Mouse (Mus musculus) liver, adult 2 months (tissue): ENCODE measurements around the gene Elane.

Source experiments
- CTCF ChIP-seq: fragments of 200-500 bp; IDR thresholded peaks from 2 replicates; pipeline ENCODE4 v1.5.1; 2011; ENCODE audit warnings: low read depth, low read length, control low read depth
- POLR2A ChIP-seq: fragments of 200-500 bp; IDR thresholded peaks from 2 replicates; pipeline ENCODE4 v1.6.1; 2011; ENCODE audit warnings: low read length, control low read depth; ENCODE audit not compliant: insufficient read depth; ENCODE audit errors: extremely low read depth

- TF ChIP-seq CTCF (no peak), POLR2A (no peak)
Measured at GRCm38 (mm10) chr10:79931797-79932196, 45.8 kb downstream of the Elane start.
